Mouse (Mus musculus): ENCODE data around the gene Itprid2. TPM values are rescaled to one million over a fixed set of nuclear protein-coding genes. Genes with fewer than 3 reads are reported as not detected.

Gene Itprid2
- polyA plus RNA-seq, 1 experiment from 2014 or later, result 3.1 TPM

DNA sequence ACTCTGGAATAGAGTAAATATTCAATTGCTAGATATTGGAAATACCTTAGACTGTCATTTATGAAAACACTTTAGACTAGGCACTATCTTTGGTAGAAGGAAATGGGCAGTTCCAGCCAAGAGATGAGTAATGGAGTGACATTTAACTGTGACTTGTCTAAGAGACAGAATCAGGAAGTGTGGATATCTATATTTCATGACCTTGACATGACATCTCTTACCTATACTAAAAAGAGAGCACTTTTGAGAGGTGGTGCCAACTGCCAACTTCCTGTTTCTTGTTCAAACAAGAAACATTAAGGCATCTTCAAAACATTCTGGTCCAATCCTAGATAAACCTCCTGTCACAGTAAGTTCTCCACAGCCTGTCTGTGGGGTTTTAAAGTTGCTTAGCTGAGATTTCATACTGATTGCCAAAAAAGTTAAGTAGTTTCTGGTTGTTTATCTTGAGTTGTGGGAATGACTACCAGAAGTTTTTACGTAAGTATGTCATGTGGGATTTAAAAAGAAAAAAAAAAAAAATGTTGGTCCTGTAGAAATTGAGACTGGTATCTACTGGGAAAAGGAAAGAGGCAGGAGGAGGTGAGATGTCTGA is 42.6 kb downstream of the Itprid2 start:
- Histone ChIP-seq H3K4me1 (replicated peaks) (no peaks in the 10 kb centered on the region), H3K4me2 (no peak overlapping the region), H3K27ac (replicated peaks) (no peak overlapping the region), H3K27me3 (no peaks in the 10 kb centered on the region), H3K36me3 (replicated peaks) (0 out of 2 replicates have a peak, but pooled peaks cover 5% of the 10 kb centered on the region), H3K9ac (no peak overlapping the region), H3K9me3 (replicated peaks) (no peaks in the 10 kb centered on the region), H3K4me3 (replicated peaks) (no peak overlapping the region)
- ATAC-seq (ENCODE audit: insufficient read depth), result no peak
- 33% methylated on average over 1 of the region's 1 CpGs for WGBS (ENCODE audit: insufficient replicate concordance)

GRCm38 (mm10) chr2:79681672-79682071 is 46.5 kb downstream of the Itprid2 start:
- ATAC-seq (ENCODE audit: insufficient read depth), result no peak
- Histone ChIP-seq H3K27me3 (no peaks in the 10 kb centered on the region), H3K4me2 (no peak overlapping the region), H3K9me3 (replicated peaks) (no peaks in the 10 kb centered on the region), H3K27ac (replicated peaks) (no peak overlapping the region), H3K36me3 (replicated peaks) (no peaks in the 10 kb centered on the region), H3K4me1 (replicated peaks) (no peaks in the 10 kb centered on the region), H3K9ac (no peak overlapping the region), H3K4me3 (replicated peaks) (no peak overlapping the region)
- 64% methylated on average over 4 of the region's 4 CpGs for WGBS (ENCODE audit: insufficient replicate concordance)

- no peaks in the 10 kb centered on the region for H3K4me1 ChIP-seq (replicated peaks)
- H3K9me3 ChIP-seq (replicated peaks), result no peaks in the 10 kb centered on the region
- H3K27ac ChIP-seq (replicated peaks), result no peak overlapping the region
- 76% methylated on average over 4 of the region's 4 CpGs for WGBS (ENCODE audit: insufficient replicate concordance)
- no peaks in the 10 kb centered on the region for H3K27me3 ChIP-seq
- no peak overlapping the region for H3K9ac ChIP-seq
- H3K4me3 ChIP-seq (replicated peaks), result no peak overlapping the region
- no peak for ATAC-seq (ENCODE audit: insufficient read depth)
- H3K36me3 ChIP-seq (replicated peaks), result no peaks in the 10 kb centered on the region
- no peak overlapping the region for H3K4me2 ChIP-seq
These were observed 48.1 kb downstream of the Itprid2 start for GRCm38 (mm10) chr2:79683258-79683657.

DNA sequence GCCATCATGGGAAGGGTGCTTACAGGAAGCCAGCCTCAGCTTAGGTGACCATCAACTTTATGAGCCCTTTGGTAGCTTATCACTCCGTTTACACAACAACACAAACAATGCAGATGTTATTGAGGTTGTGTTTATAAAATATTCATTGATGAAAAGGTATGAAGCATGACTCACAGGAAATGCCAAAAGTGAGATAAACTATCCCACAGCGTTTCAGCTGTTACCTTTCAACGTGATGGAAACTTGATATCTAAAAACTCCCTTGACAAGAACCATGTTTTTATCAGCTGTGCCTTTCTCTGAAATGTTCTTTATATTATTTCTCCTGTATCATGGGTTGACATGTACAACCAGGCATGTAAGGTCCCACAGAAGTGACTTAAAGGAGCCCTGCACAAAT is 55.7 kb downstream of the Itprid2 start:
- 32% methylated on average over 3 of the region's 3 CpGs for WGBS (ENCODE audit: insufficient replicate concordance)
- no peak overlapping the region for H3K4me3 ChIP-seq (replicated peaks)
- no peak overlapping the region for H3K4me2 ChIP-seq

GRCm38 (mm10) chr2:79695190-79695589 is 60.0 kb downstream of the Itprid2 start:
- H3K36me3 ChIP-seq (replicated peaks), result no peaks in the 10 kb centered on the region
- no peaks in the 10 kb centered on the region for H3K27me3 ChIP-seq
- no peak overlapping the region for H3K27ac ChIP-seq (replicated peaks)
- H3K4me2 ChIP-seq, result no peak overlapping the region
- no peak overlapping the region for H3K9ac ChIP-seq
- ATAC-seq (ENCODE audit: insufficient read depth), result no peak
- H3K4me1 ChIP-seq (replicated peaks), result no peaks in the 10 kb centered on the region
- H3K4me3 ChIP-seq (replicated peaks), result no peak overlapping the region
- WGBS (ENCODE audit: insufficient replicate concordance), result 67% methylated on average over 4 of the region's 4 CpGs
- no peaks in the 10 kb centered on the region for H3K9me3 ChIP-seq (replicated peaks)

More for the DNA sequence above, 55.7 kb downstream of the Itprid2 start:
- Histone ChIP-seq H3K36me3 (replicated peaks) (no peaks in the 10 kb centered on the region), H3K27me3 (no peaks in the 10 kb centered on the region), H3K4me1 (replicated peaks) (no peaks in the 10 kb centered on the region), H3K27ac (replicated peaks) (no peak overlapping the region), H3K9me3 (replicated peaks) (no peaks in the 10 kb centered on the region), H3K9ac (no peak overlapping the region)
- no peak for ATAC-seq (ENCODE audit: insufficient read depth)

- Histone ChIP-seq H3K27me3 (no peaks in the 10 kb centered on the region), H3K4me3 (replicated peaks) (no peak overlapping the region), H3K9ac (no peak overlapping the region), H3K4me2 (no peak overlapping the region), H3K36me3 (replicated peaks) (no peaks in the 10 kb centered on the region), H3K9me3 (replicated peaks) (no peaks in the 10 kb centered on the region), H3K4me1 (replicated peaks) (no peaks in the 10 kb centered on the region), H3K27ac (replicated peaks) (no peak overlapping the region)
- no peak for ATAC-seq (ENCODE audit: insufficient read depth)
- 38% methylated on average over 12 of the region's 12 CpGs for WGBS (ENCODE audit: insufficient replicate concordance)
These were observed 60.8 kb downstream of the Itprid2 start for GRCm38 (mm10) chr2:79695939-79696338.

DNA sequence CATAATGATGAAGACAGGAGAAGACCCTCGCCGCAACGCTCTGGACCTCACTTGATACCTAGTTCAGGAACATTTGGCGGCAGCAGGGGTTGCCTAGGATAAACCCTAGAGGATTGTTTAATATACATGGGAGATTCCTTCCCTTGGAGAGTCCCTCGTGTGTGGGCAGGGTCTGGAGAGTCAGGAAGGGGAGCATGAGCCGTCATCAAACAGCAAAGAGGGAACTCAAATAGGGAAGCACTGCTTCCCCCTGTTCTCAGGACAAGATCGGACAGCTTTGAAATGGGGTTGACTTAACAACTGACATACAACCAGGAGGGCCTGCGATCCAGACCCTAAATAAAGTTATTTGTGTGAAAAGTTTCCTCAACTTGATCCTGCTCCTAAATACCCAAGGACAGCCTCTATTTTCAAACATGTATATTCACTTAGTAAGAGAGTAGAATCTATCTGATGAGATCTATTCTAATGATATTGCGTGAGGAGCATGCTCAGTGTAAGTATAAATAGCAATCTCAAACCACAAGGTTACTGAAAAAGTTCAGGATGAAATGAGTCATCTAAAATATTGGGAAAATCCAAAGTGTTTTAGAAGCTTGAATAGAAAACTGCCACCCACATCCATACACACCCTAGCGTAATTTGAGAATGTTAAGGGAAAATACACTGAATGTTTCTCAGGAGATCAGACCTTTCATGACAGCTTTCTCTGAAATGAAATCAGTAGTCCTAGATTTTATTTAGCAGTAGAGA is 61.5 kb downstream of the Itprid2 start:
- WGBS (ENCODE audit: insufficient replicate concordance), result 52% methylated on average over 10 of the region's 10 CpGs
- Histone ChIP-seq H3K9ac (no peak overlapping the region), H3K27me3 (no peaks in the 10 kb centered on the region), H3K9me3 (replicated peaks) (no peaks in the 10 kb centered on the region), H3K4me1 (replicated peaks) (no peaks in the 10 kb centered on the region), H3K4me3 (replicated peaks) (no peak overlapping the region), H3K27ac (replicated peaks) (no peak overlapping the region), H3K36me3 (replicated peaks) (no peaks in the 10 kb centered on the region), H3K4me2 (no peak overlapping the region)
- ATAC-seq (ENCODE audit: insufficient read depth), result no peak

GRCm38 (mm10) chr2:79698166-79698565 is 63.0 kb downstream of the Itprid2 start:
- no peak overlapping the region for H3K27ac ChIP-seq (replicated peaks)
- WGBS (ENCODE audit: insufficient replicate concordance), result 28% methylated on average over 2 of the region's 2 CpGs
- H3K4me3 ChIP-seq (replicated peaks), result no peak overlapping the region
- H3K4me1 ChIP-seq (replicated peaks), result no peaks in the 10 kb centered on the region
- no peak for ATAC-seq (ENCODE audit: insufficient read depth)
- H3K36me3 ChIP-seq (replicated peaks), result no peaks in the 10 kb centered on the region
- H3K9me3 ChIP-seq (replicated peaks), result no peaks in the 10 kb centered on the region
- H3K9ac ChIP-seq, result no peak overlapping the region
- H3K4me2 ChIP-seq, result no peak overlapping the region
- no peaks in the 10 kb centered on the region for H3K27me3 ChIP-seq

DNA sequence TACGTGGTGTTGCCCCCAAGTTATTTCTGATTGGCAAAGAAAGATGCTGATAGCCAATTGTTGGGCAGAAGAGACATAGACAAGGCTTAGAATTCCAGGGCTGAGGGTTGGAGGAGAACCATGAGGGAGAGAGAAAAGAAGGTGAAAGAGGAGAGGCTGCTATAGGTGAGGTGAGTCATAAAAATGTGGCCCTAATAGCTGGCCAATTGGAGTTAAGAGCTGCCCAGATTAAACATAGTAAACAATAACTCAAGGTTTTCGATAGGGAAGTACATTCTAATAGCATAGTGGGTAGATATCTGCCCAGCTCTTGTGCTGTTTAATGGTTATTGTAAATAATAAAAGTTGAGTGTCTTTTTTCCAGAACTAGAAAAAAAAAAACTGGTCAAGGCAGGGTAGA is 69.6 kb downstream of the Itprid2 start:
- Histone ChIP-seq H3K27ac (replicated peaks) (no peak overlapping the region), H3K27me3 (no peaks in the 10 kb centered on the region), H3K9ac (no peak overlapping the region), H3K4me2 (no peak overlapping the region), H3K4me1 (replicated peaks) (no peaks in the 10 kb centered on the region), H3K4me3 (replicated peaks) (no peak overlapping the region), H3K9me3 (replicated peaks) (no peaks in the 10 kb centered on the region), H3K36me3 (replicated peaks) (no peaks in the 10 kb centered on the region)
- no peak for ATAC-seq (ENCODE audit: insufficient read depth)
- 60% methylated on average over 2 of the region's 2 CpGs for WGBS (ENCODE audit: insufficient replicate concordance)

GRCm38 (mm10) chr2:79707575-79707974 is 72.4 kb downstream of the Itprid2 start, which contains the start of gene Ppp1r1c:
Gene Ppp1r1c, plus strand, starts transcription at chr2:79707780.
- no peaks in the 10 kb centered on the region for H3K9me3 ChIP-seq (replicated peaks)
- ATAC-seq (ENCODE audit: insufficient read depth), result no peak
- no peaks in the 10 kb centered on the region for H3K4me1 ChIP-seq (replicated peaks)
- H3K27me3 ChIP-seq, result no peaks in the 10 kb centered on the region
- no peak within 1 kb of the TSS for H3K4me2 ChIP-seq
- no peak within 1 kb of the TSS for H3K27ac ChIP-seq (replicated peaks)
- H3K36me3 ChIP-seq (replicated peaks), result no peaks in the 10 kb centered on the region
- H3K4me3 ChIP-seq (replicated peaks), result no peak within 1 kb of the TSS
- H3K9ac ChIP-seq, result no peak within 1 kb of the TSS
- WGBS (ENCODE audit: insufficient replicate concordance), result 75% methylated on average over 6 of the region's 6 CpGs

DNA sequence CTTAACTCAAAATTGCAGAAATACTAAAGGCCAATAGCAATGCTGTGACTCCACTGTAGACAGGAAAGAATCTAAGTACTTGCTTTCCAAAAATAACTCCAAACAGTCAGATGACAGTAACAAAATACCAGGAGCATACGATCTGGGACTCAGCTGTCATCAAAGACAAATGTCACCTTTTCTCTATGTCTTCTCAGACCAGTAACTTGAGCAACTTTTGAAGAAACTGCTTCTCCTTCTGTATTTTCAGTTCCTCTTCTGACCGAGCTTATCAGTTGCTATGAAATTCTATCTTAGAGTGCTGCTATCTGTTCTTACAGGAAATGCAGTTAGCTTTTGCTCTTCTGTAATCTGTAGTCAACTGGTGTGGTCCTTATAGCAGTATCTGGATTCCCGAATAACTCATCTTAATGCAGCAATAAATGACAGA is 78.5 kb downstream of the Itprid2 start:
- Histone ChIP-seq H3K27ac (replicated peaks) (no peak overlapping the region), H3K27me3 (no peaks in the 10 kb centered on the region), H3K9me3 (replicated peaks) (no peaks in the 10 kb centered on the region), H3K4me2 (no peak overlapping the region), H3K36me3 (replicated peaks) (no peaks in the 10 kb centered on the region), H3K4me3 (replicated peaks) (no peak overlapping the region), H3K4me1 (replicated peaks) (no peaks in the 10 kb centered on the region), H3K9ac (no peak overlapping the region)
- WGBS (ENCODE audit: insufficient replicate concordance), result 9% methylated on average over 3 of the region's 3 CpGs
- no peak for ATAC-seq (ENCODE audit: insufficient read depth)
